Mouse (Mus musculus) CH12.LX (cell line): ENCODE data around the gene Ypel2. TPM values are rescaled to one million over a fixed set of nuclear protein-coding genes. Genes with fewer than 3 reads are reported as not detected.
A peak's percentile ranks its signal among the peaks of the same experiment; 100 is the strongest.

ENCODE experiments used
- DNase-seq: peaks from one replicate; pipeline ENCODE4 v3.0.0-alpha.2; 2013; ENCODE audit errors: extremely low read depth
- H3K27ac ChIP-seq: 2 replicates; pipeline ENCODE4 v1.5.1; 2012; ENCODE audit warnings: low read depth, mild to moderate bottlenecking, control low read depth, moderate library complexity; ENCODE audit not compliant: insufficient read depth
- H3K27me3 ChIP-seq: replicated peaks from 2 replicates; pipeline ENCODE3; 2012; ENCODE audit warnings: inconsistent platforms
- H3K36me3 ChIP-seq, 2 experiments: replicated peaks in 1 of 2; 2 replicates each; pipeline versions ENCODE3 to v1.6.1; 2012; ENCODE audit warnings: inconsistent platforms in 1 of 2, low read length in 1 of 2, mild to moderate bottlenecking in 1 of 2, mixed read lengths in 1 of 2, moderate library complexity in 1 of 2; ENCODE audit not compliant: control insufficient read depth in 1 of 2, insufficient read depth in 1 of 2
- H3K4me1 ChIP-seq, 2 experiments: 2 replicates each; pipeline ENCODE4 v1.6.1; 2012; ENCODE audit warnings: inconsistent platforms in 1 of 2, moderate library complexity in 1 of 2; ENCODE audit not compliant: insufficient read depth in 2 of 2, control insufficient read depth in 1 of 2
- H3K4me2 ChIP-seq: 2 replicates; pipeline ENCODE4 v1.6.1; 2012; ENCODE audit warnings: low read depth, mild to moderate bottlenecking, control low read depth; ENCODE audit not compliant: poor library complexity, insufficient read depth, severe bottlenecking
- H3K4me3 ChIP-seq, 3 experiments: fragments of 150-350 bp in 1 of 3; sonication (generic) in 1 of 3; replicated peaks in 1 of 3; 2 replicates each; pipeline versions ENCODE3 to v1.5.1; 2011 to 2012; ENCODE audit warnings: low read depth in 2 of 3, low read length in 2 of 3, mild to moderate bottlenecking in 2 of 3, moderate library complexity in 2 of 3, control low read depth in 1 of 3, improper control_type of control experiment in 1 of 3, inconsistent platforms in 1 of 3, mixed read lengths in 1 of 3; ENCODE audit not compliant: poor library complexity in 1 of 3
- H3K79me2 ChIP-seq: replicated peaks from 2 replicates; pipeline ENCODE4 v1.6.1; 2012; ENCODE audit warnings: mild to moderate bottlenecking, moderate library complexity; ENCODE audit not compliant: control insufficient read depth, poor library complexity, insufficient read depth, severe bottlenecking; ENCODE audit errors: extremely low read depth
- H3K9ac ChIP-seq: 2 replicates; pipeline ENCODE4 v1.6.1; 2012; ENCODE audit warnings: low read depth, mild to moderate bottlenecking, control low read depth, moderate library complexity; ENCODE audit not compliant: insufficient read depth
- H3K9me3 ChIP-seq: replicated peaks from 2 replicates; pipeline ENCODE3; 2012; ENCODE audit warnings: low read length, inconsistent platforms, mixed read lengths
- BHLHE40 ChIP-seq: IDR thresholded peaks from 2 replicates; pipeline ENCODE4 v1.6.1; 2011; ENCODE audit warnings: mild to moderate bottlenecking, low read depth, low read length, improper control_type of control experiment
- CHD2 ChIP-seq: IDR thresholded peaks from 2 replicates; pipeline ENCODE4 v1.6.1; 2011; ENCODE audit warnings: low read length, improper control_type of control experiment
- E2F4 ChIP-seq: IDR thresholded peaks from 2 replicates; pipeline ENCODE4 v1.6.1; 2011; ENCODE audit warnings: low read depth, low read length, improper control_type of control experiment; ENCODE audit not compliant: insufficient replicate concordance
- ELF1 ChIP-seq: IDR thresholded peaks from 2 replicates; pipeline ENCODE4 v1.6.1; 2014; ENCODE audit warnings: low read depth, mild to moderate bottlenecking, inconsistent platforms, low read length, improper control_type of control experiment
- EP300 ChIP-seq: IDR thresholded peaks from 2 replicates; pipeline ENCODE4 v1.6.1; 2011; ENCODE audit warnings: low read length, improper control_type of control experiment
- HCFC1 ChIP-seq: IDR thresholded peaks from 2 replicates; pipeline ENCODE4 v1.6.1; 2012; ENCODE audit warnings: low read depth, mild to moderate bottlenecking, inconsistent platforms, low read length, improper control_type of control experiment
- IRF4 ChIP-seq: IDR thresholded peaks from 2 replicates; pipeline ENCODE4 v1.6.1; 2014; ENCODE audit warnings: low read depth, mild to moderate bottlenecking, inconsistent platforms, low read length, improper control_type of control experiment
- JUN ChIP-seq: IDR thresholded peaks from 2 replicates; pipeline ENCODE4 v1.6.1; 2011; ENCODE audit warnings: low read depth, mild to moderate bottlenecking, low read length, improper control_type of control experiment, moderate library complexity; ENCODE audit not compliant: insufficient read depth
- MAFK ChIP-seq: IDR thresholded peaks from 2 replicates; pipeline ENCODE4 v1.6.1; 2011; ENCODE audit warnings: low read length, improper control_type of control experiment; ENCODE audit not compliant: insufficient replicate concordance
- MAX ChIP-seq: IDR thresholded peaks from 2 replicates; pipeline ENCODE4 v1.6.1; 2011; ENCODE audit warnings: low read length, improper control_type of control experiment
- MYC ChIP-seq: IDR thresholded peaks from 2 replicates; pipeline ENCODE4 v1.6.1; 2011; ENCODE audit warnings: low read depth, mild to moderate bottlenecking, improper control_type of control experiment, low read length
- NELFE ChIP-seq: IDR thresholded peaks from 2 replicates; pipeline ENCODE4 v1.6.1; 2011; ENCODE audit warnings: low read depth, low read length, improper control_type of control experiment
- NRF1 ChIP-seq: IDR thresholded peaks from 2 replicates; pipeline ENCODE4 v1.6.1; 2014; ENCODE audit warnings: low read depth, mild to moderate bottlenecking, inconsistent platforms, low read length, improper control_type of control experiment, moderate library complexity
- POLR2A ChIP-seq: IDR thresholded peaks from 2 replicates; pipeline ENCODE4 v1.6.1; 2011; ENCODE audit warnings: low read depth, mild to moderate bottlenecking, improper control_type of control experiment, low read length
- POLR2AphosphoS2 ChIP-seq: IDR thresholded peaks from 2 replicates; pipeline ENCODE4 v1.6.1; 2011; ENCODE audit warnings: low read depth, low read length, improper control_type of control experiment
- RAD21 ChIP-seq: IDR thresholded peaks from 2 replicates; pipeline ENCODE4 v1.6.1; 2011; ENCODE audit warnings: low read depth, mild to moderate bottlenecking, low read length, improper control_type of control experiment, moderate library complexity
- RCOR1 ChIP-seq: conservative IDR thresholded peaks from 2 replicates; pipeline ENCODE4 v1.6.1; 2012; ENCODE audit warnings: low read depth, mild to moderate bottlenecking, inconsistent platforms, low read length, improper control_type of control experiment
- TCF12 ChIP-seq: IDR thresholded peaks from 2 replicates; pipeline ENCODE4 v1.6.1; 2014; ENCODE audit warnings: low read depth, mild to moderate bottlenecking, inconsistent platforms, low read length, improper control_type of control experiment
- UBTF ChIP-seq: IDR thresholded peaks from 2 replicates; pipeline ENCODE4 v1.6.1; 2012; ENCODE audit warnings: low read depth, mild to moderate bottlenecking, inconsistent platforms, low read length, improper control_type of control experiment, moderate library complexity
- USF2 ChIP-seq: conservative IDR thresholded peaks from 2 replicates; pipeline ENCODE4 v1.6.1; 2011; ENCODE audit warnings: low read depth, low read length, improper control_type of control experiment
- ZMIZ1 ChIP-seq: IDR thresholded peaks from 2 replicates; pipeline ENCODE4 v1.6.1; 2012; ENCODE audit warnings: low read depth, mild to moderate bottlenecking, inconsistent platforms, low read length, improper control_type of control experiment
- ZNF384 ChIP-seq: IDR thresholded peaks from 2 replicates; pipeline ENCODE4 v1.6.1; 2012; ENCODE audit warnings: low read depth, low read length, improper control_type of control experiment, inconsistent platforms
- dilution Hi-C: fragments of 300-500 bp; cut with MboI; formaldehyde crosslinking; loops from 2 replicates; pipeline ENCODE4 v1.14.3; 2020; ENCODE audit warnings: low sequenced_read_pairs; ENCODE audit not compliant: extremely low pct_unique_long_range_greater_than_20kb, extremely low pct_ligation_motif_present
- in situ Hi-C: fragments of 300-500 bp; cut with MboI; formaldehyde crosslinking; loops from 3 replicates; pipeline ENCODE4 v1.14.3; 2019; ENCODE audit warnings: low sequenced_read_pairs, low pct_ligation_motif_present, low pct_unique_long_range_greater_than_20kb, mixed read lengths
- polyA plus RNA-seq: library from polyadenylated mRNA; unstranded; fragments of >175 nt; gene quantifications from 2 replicates; pipeline ENCODE4 v1.2.1, GENCODE M21; 2012; ENCODE audit warnings: low read depth; ENCODE audit not compliant: insufficient read length
- total RNA-seq, 2 experiments: library from RNA; depleted of rRNA; stranded (reverse); fragments of 300-350 nt in 1 of 2; fragments of >200 nt in 1 of 2; gene quantifications; 2 replicates each; pipeline ENCODE4 v1.2.3; 2012 to 2014

The Ypel2 gene
- total and polyA plus RNA-seq, 3 experiments, result 0.38 to 0.91 (median 0.59) TPM

DNA sequence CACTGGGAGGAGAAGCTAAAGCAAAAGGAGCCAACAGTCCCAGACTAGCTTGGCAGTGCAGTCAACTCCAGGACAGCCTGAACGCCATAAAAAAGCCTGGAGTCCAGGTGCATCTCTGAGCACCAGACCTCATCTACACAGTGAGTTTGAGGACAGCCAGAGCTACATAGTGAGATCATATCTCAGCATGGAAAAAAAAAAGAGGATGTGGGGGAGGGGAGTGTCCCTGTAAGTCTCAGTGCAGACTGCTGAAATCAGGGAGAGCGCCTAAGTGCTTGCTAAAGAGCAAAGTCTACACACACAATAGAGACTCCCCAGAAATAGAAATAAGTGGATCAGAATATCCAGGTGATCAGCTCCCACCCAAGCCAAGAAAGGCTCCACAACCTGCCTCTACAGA lies 37.1 kb downstream of the Ypel2 start:
- no peak overlapping the region for H3K4me2 ChIP-seq
- no peaks in the 10 kb centered on the region for H3K27me3 ChIP-seq
- no peak overlapping the region for H3K9ac ChIP-seq
- dilution Hi-C loops, result no loop called here
- H3K36me3 ChIP-seq, result no peaks in the 10 kb centered on the region
- no peaks in the 10 kb centered on the region for H3K79me2 ChIP-seq
- in situ Hi-C loops, result no loop called here
- no peak overlapping the region for H3K4me3 ChIP-seq
- H3K4me1 ChIP-seq, result peaks cover 0 to 32% of the 10 kb centered on the region in 2 experiments; a peak in 2 of 4 replicates
- TF ChIP-seq ZNF384 (peak; percentile 89), EP300 (peak; percentile 51), BHLHE40 (no peak), CHD2 (peak; percentile 69; the same call in 1 of the 2 replicates), NELFE (no peak)
- H3K9me3 ChIP-seq, result no peaks in the 10 kb centered on the region
- DNase-seq, result peak; percentile 57
- H3K27ac ChIP-seq, result no peak overlapping the region

DNA sequence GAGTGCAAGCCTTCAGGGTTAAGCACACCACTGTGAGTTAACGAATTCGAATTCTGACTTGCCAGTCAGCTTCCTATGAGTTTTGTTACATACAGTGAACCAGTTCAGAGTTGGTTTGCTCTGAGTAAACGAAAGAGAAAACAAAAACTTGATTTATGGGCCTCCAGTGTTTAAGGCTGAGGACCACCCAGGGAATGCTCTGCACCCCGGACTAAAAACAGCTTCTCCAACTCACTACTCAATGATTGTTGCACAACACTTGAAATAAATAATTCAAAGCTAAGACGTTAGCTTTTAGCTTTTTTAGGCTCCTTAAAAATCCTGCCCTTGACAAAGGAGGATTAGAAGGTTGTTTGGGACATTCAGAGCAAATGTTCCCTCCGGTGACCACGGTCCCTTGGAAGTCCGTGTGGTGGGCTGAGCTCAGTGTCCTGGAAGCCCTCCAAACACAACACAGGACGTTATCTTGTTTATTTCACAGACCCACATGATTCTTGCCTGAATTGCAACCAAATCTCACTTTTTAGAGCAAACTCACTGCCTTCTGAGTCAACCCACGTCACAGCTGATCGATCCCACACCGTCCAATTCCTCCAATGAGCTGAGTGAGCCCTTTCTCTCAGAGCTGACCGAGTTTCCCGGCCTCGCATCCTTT lies 38.8 kb downstream of the Ypel2 start:
- in situ Hi-C loops (no loop called here), dilution Hi-C loops (no loop called here)
- Histone ChIP-seq H3K4me1 (peaks cover 0 to 32% of the 10 kb centered on the region in 2 experiments; a peak in 2 of 4 replicates), H3K27ac (no peak overlapping the region)
- DNase-seq, result no peak
- TF ChIP-seq TCF12 (no peak), MAFK (no peak), RCOR1 (no peak), NRF1 (no peak), UBTF (no peak), BHLHE40 (no peak), IRF4 (no peak)
- TF ChIP-seq, all 38 proteins: peak for 0
- H3K27me3 ChIP-seq, result no peaks in the 10 kb centered on the region
- H3K36me3 ChIP-seq, result no peaks in the 10 kb centered on the region
- H3K4me3 ChIP-seq, result no peak overlapping the region
- no peak overlapping the region for H3K4me2 ChIP-seq
- H3K79me2 ChIP-seq, result no peaks in the 10 kb centered on the region
- H3K9ac ChIP-seq, result no peak overlapping the region
- H3K9me3 ChIP-seq, result no peaks in the 10 kb centered on the region

- Histone ChIP-seq H3K4me3 (no peak overlapping the region), H3K9me3 (no peaks in the 10 kb centered on the region), H3K4me2 (no peak overlapping the region), H3K27me3 (no peaks in the 10 kb centered on the region), H3K79me2 (no peaks in the 10 kb centered on the region), H3K27ac (no peak overlapping the region), H3K4me1 (peaks cover 0 to 19% of the 10 kb centered on the region in 2 experiments; a peak in 2 of 4 replicates), H3K9ac (no peak overlapping the region), H3K36me3 (no peaks in the 10 kb centered on the region)
- in situ Hi-C loops, result no loop called here
- dilution Hi-C loops, result no loop called here
- peak; percentile 28 for DNase-seq
- TF ChIP-seq RAD21, result no peak
- no peak for TF ChIP-seq E2F4
- no peak for TF ChIP-seq CHD2
- TF ChIP-seq ELF1, result no peak
- no peak for TF ChIP-seq POLR2AphosphoS2
- no peak for TF ChIP-seq USF2
- no peak for TF ChIP-seq MYC
- TF ChIP-seq MAX, result no peak
- no peak for TF ChIP-seq RCOR1
- no peak for TF ChIP-seq HCFC1
- TF ChIP-seq MAFK, result no peak
- no peak for TF ChIP-seq POLR2A
- TF ChIP-seq ZMIZ1, result no peak
- no peak for TF ChIP-seq JUN
These were observed 40.4 kb downstream of the Ypel2 start for GRCm38 (mm10) chr11:86953096-86953495.
